Mouse (Mus musculus) layer of hippocampus, postnatal 25 days (tissue): Measurements from ENCODE around the gene Hamp. TPM values are rescaled to one million over a fixed set of nuclear protein-coding genes. Genes with fewer than 3 reads are reported as not detected.

ENCODE experiments used
- DNase-seq, 2 experiments: peaks; one replicate each; pipeline ENCODE4 v3.0.0; 2022; ENCODE audit warnings: mixed read lengths in 2 of 2, low spot score in 1 of 2; ENCODE audit errors: extremely low spot score in 1 of 2
- total RNA-seq, 2 experiments: library from RNA; stranded (reverse); gene quantifications; 2 replicates each; pipeline ENCODE4 v1.2.3; 2021

Hamp gene
- total RNA-seq, 2 experiments from 2014 or later, result not detected

- DNase-seq, result no peak
Measured at GRCm38 (mm10) chr7:30914732-30915131, 29.1 kb downstream of the Hamp start, which contains the start of gene Mag. Mag (minus strand) TSS chr7:30914873.

GRCm38 (mm10) chr7:30909773-30910172 lies 34.1 kb downstream of the Hamp start:
- no peak for DNase-seq

- DNase-seq, result no peak
Measured at GRCm38 (mm10) chr7:30908992-30909431, 34.8 kb downstream of the Hamp start.

GRCm38 (mm10) chr7:30908277-30908991 lies 35.4 kb downstream of the Hamp start:
- no peak for DNase-seq

GRCm38 (mm10) chr7:30904042-30904441 lies 39.8 kb downstream of the Hamp start:
- peak in 1 of 2 experiments; percentile 38 for DNase-seq

- no peak for DNase-seq
Measured at GRCm38 (mm10) chr7:30895217-30895616, 48.6 kb downstream of the Hamp start.

GRCm38 (mm10) chr7:30892515-30892914 lies 51.3 kb downstream of the Hamp start:
- DNase-seq, result no peak

Other genes starting within 250 kb of the Hamp start
- gene 2200002J24Rik, start 245.1 kb downstream of the Hamp start, total RNA-seq, result not detected
- 1 to 10 TPM in 1 of 2 experiments, under 1 TPM in 1; 0.74 to 1.1 TPM for gene Atp4a, start 231.8 kb downstream of the Hamp start, total RNA-seq
- gene Tmem147, start 214.5 kb downstream of the Hamp start, total RNA-seq, result 100 to 1,000 TPM; 116 to 132 TPM
- gene Gapdhs, start 200.4 kb downstream of the Hamp start, total RNA-seq, result not detected
- gene Sbsn, start 192.6 kb downstream of the Hamp start, total RNA-seq, result 1 to 10 TPM; 7.5 to 7.7 TPM
- 1 to 10 TPM in 1 of 2 experiments, under 1 TPM in 1; 0.66 to 1.3 TPM for gene Dmkn, start 180.3 kb downstream of the Hamp start, total RNA-seq
- gene Krtdap, start 156.1 kb downstream of the Hamp start, total RNA-seq, result not detected
- gene Ffar2, start 120.3 kb downstream of the Hamp start, total RNA-seq, result not detected
- gene Ffar3, start 87.9 kb downstream of the Hamp start, total RNA-seq, result not detected
- gene Ffar1, start 82.5 kb downstream of the Hamp start, total RNA-seq, result not detected
- not detected for gene Cd22, start 63.7 kb downstream of the Hamp start, total RNA-seq
- gene Mag, start 29.2 kb downstream of the Hamp start, total RNA-seq, result 100 to 1,000 TPM; 319 to 342 TPM
- gene Hamp2, start 19.4 kb downstream of the Hamp start, total RNA-seq, result not detected
- 100 to 1,000 TPM; 124 to 126 TPM for gene Usf2, start 12.8 kb upstream of the Hamp start, total RNA-seq
- 1 to 10 TPM; 6.3 to 8.4 TPM for gene Lsr, start 29.4 kb upstream of the Hamp start, total RNA-seq
- under 1 TPM; 0.22 to 0.45 TPM for gene Fam187b, start 29.8 kb upstream of the Hamp start, total RNA-seq
- 10 to 100 TPM; 20.2 to 22.7 TPM for gene Fxyd5, start 98.4 kb upstream of the Hamp start, total RNA-seq
- gene Fxyd7, start 107.4 kb upstream of the Hamp start, total RNA-seq, result 100 to 1,000 TPM; 151 to 157 TPM
- gene Fxyd1, start 113.2 kb upstream of the Hamp start, total RNA-seq, result 100 to 1,000 TPM; 103 to 113 TPM
- 10 to 100 TPM; 31.9 to 36.1 TPM for gene Lgi4, start 115.3 kb upstream of the Hamp start, total RNA-seq
- not detected for gene Fxyd3, start 132.7 kb upstream of the Hamp start, total RNA-seq
- 1 to 10 TPM; 2.3 to 4.2 TPM for gene Hpn, start 171.3 kb upstream of the Hamp start, total RNA-seq
- 100 to 1,000 TPM; 548 to 608 TPM for gene Scn1b, start 183.0 kb upstream of the Hamp start, total RNA-seq
- 100 to 1,000 TPM; 108 to 126 TPM for gene Gramd1a, start 211.9 kb upstream of the Hamp start, total RNA-seq